ENCODE assay signal across 3 mouse cellular contexts in genomic region chr10:10477429-10477828, GRCm38 (mm10). TPM values are rescaled to one million over a fixed set of nuclear protein-coding genes. Genes with fewer than 3 reads are reported as not detected.
"Had no signal": no experiment of that assay in that cellular context is flagged by ENCODE, and none has a peak within 500 bp of the region (broad histone marks: within the 10 kb centered on the region; RNA-seq: fewer than 3 reads in every experiment).

No protein-coding gene starts in this region.

RNA-seq across cellular contexts. Expression of gene Adgb, which starts 5.3 kb away (rescaled TPM):
- total RNA-seq: megakaryocyte-erythroid progenitor cell, adult 5-6 weeks had no signal
- polyA plus RNA-seq: myocyte; small intestine, adult 2 months had no signal
